Comparison of ENCODE assay signal across 8 mouse cellular contexts in genomic region chr13:4608961-4609409, GRCm38 (mm10). TPM values are rescaled to one million over a fixed set of nuclear protein-coding genes. Genes with fewer than 3 reads are reported as not detected.
DNase-seq lines count a peak whose midpoint lies in the region; ATAC-seq and TF ChIP-seq lines count a peak whose summit lies in the region.

TSS of gene Akr1e1 (minus strand) at chr13:4609174.

- H3K36me3 ChIP-seq in forebrain, embryonic 10.5 days (replicated peaks), result no peaks in the 10 kb centered on the region
- H3K36me3 ChIP-seq in heart, embryonic 15.5 days, result no peaks in the 10 kb centered on the region
- no peaks in the 10 kb centered on the region for H3K36me3 ChIP-seq in liver, embryonic 14.5 days (replicated peaks; ENCODE audit: control insufficient read depth, insufficient read depth, low read depth)
- no peaks in the 10 kb centered on the region for H3K36me3 ChIP-seq in neural tube, embryonic 11.5 days (ENCODE audit: control insufficient read depth, insufficient read depth, low read length)
- no peaks in the 10 kb centered on the region for H3K36me3 ChIP-seq in stomach, postnatal 0 days (ENCODE audit: control insufficient read depth, insufficient read depth, low read length)

- H3K9ac ChIP-seq in heart, embryonic 15.5 days, result peak within 1 kb of the TSS; percentile 73
- H3K9ac ChIP-seq in liver, embryonic 14.5 days (replicated peaks), result peak within 1 kb of the TSS; percentile 65
- H3K9ac ChIP-seq in neural tube, embryonic 11.5 days (ENCODE audit: low read length), result peak within 1 kb of the TSS; percentile 73
- H3K9ac ChIP-seq in stomach, postnatal 0 days (ENCODE audit: low read length), result peak within 1 kb of the TSS; percentile 67

- no peak for TF ChIP-seq CTCF in liver, embryonic 14.5 days (IDR thresholded peaks at IDR 0.05; ENCODE audit: low read depth)
- TF ChIP-seq CTCF in stomach, postnatal 0 days (IDR thresholded peaks at IDR 0.05; ENCODE audit: low read depth), result no peak

- peak within 1 kb of the TSS; percentile 66 for H3K4me2 ChIP-seq in heart, embryonic 15.5 days
- peak within 1 kb of the TSS; percentile 70 for H3K4me2 ChIP-seq in liver, embryonic 14.5 days (ENCODE audit: low read depth)
- H3K4me2 ChIP-seq in neural tube, embryonic 11.5 days (ENCODE audit: low read depth), result peak within 1 kb of the TSS; percentile 58
- H3K4me2 ChIP-seq in stomach, postnatal 0 days (replicated peaks; ENCODE audit: low read depth), result peak within 1 kb of the TSS; percentile 69

- no peaks in the 10 kb centered on the region for H3K9me3 ChIP-seq in forebrain, embryonic 10.5 days
- no peaks in the 10 kb centered on the region for H3K9me3 ChIP-seq in heart, embryonic 15.5 days (replicated peaks)
- no peaks in the 10 kb centered on the region for H3K9me3 ChIP-seq in liver, embryonic 14.5 days (ENCODE audit: control insufficient read depth, low read length)
- no peaks in the 10 kb centered on the region for H3K9me3 ChIP-seq in neural tube, embryonic 11.5 days (ENCODE audit: control insufficient read depth, low read length)
- H3K9me3 ChIP-seq in stomach, postnatal 0 days (ENCODE audit: control insufficient read depth, low read length), result no peaks in the 10 kb centered on the region

- no peaks in the 10 kb centered on the region for H3K27me3 ChIP-seq in forebrain, embryonic 10.5 days (ENCODE audit: poor library complexity, severe bottlenecking)
- H3K27me3 ChIP-seq in heart, embryonic 15.5 days, result no peaks in the 10 kb centered on the region
- H3K27me3 ChIP-seq in liver, embryonic 14.5 days (ENCODE audit: control insufficient read depth, insufficient read depth, low read length), result no peaks in the 10 kb centered on the region
- no peaks in the 10 kb centered on the region for H3K27me3 ChIP-seq in neural tube, embryonic 11.5 days (ENCODE audit: control insufficient read depth, insufficient read depth, low read length)
- no peaks in the 10 kb centered on the region for H3K27me3 ChIP-seq in stomach, postnatal 0 days (ENCODE audit: control insufficient read depth, insufficient read depth, low read length)

- no peaks in the 10 kb centered on the region for H3K4me1 ChIP-seq in forebrain, embryonic 10.5 days
- no peaks in the 10 kb centered on the region for H3K4me1 ChIP-seq in heart, embryonic 15.5 days (replicated peaks)
- H3K4me1 ChIP-seq in liver, embryonic 14.5 days (replicated peaks; ENCODE audit: control insufficient read depth in 2 of 2, insufficient read depth in 2 of 2, low read length in 1 of 2), result peaks cover 0 to 2% of the 10 kb centered on the region in 2 experiments; a peak in 1 of 4 replicates
- no peaks in the 10 kb centered on the region for H3K4me1 ChIP-seq in neural tube, embryonic 11.5 days (ENCODE audit: control insufficient read depth, insufficient read depth, low read length)
- H3K4me1 ChIP-seq in stomach, postnatal 0 days (replicated peaks; ENCODE audit: control insufficient read depth, insufficient read depth), result no peaks in the 10 kb centered on the region

- peak; percentile 99 for ATAC-seq in heart, embryonic 15.5 days (replicated peaks; ENCODE audit: insufficient number of reproducible peaks, insufficient read depth, low FRiP score, low read depth)
- peak; percentile 99 for ATAC-seq in liver, embryonic 14.5 days (ENCODE audit: insufficient read depth)
- ATAC-seq in neural tube, embryonic 11.5 days (ENCODE audit: insufficient read depth, low FRiP score, low TSS enrichment), result peak; percentile 100
- ATAC-seq in stomach, postnatal 0 days (ENCODE audit: low FRiP score, low TSS enrichment), result peak; percentile 100

- peak; percentile 10 to 35 for DNase-seq in CD8-positive naive resting alpha-beta T cell, adult 2 months (ENCODE audit: low read depth in 2 of 2, low spot score in 2 of 2)
- peak; percentile 61 for DNase-seq in c-Kit-positive CD71-negative TER-119-negative erythroid progenitor cells, embryonic 14.5 days (ENCODE audit: low read depth)
- peak; percentile 82 for DNase-seq in forebrain, embryonic 10.5 days (ENCODE audit: extremely low spot score, low spot score)
- DNase-seq in kidney, postnatal 25 days, result peak; percentile 91 to 96
- peak; percentile 78 to 80 (median 79) for DNase-seq in liver, embryonic 14.5 days (ENCODE audit: low read depth in 3 of 3, low spot score in 3 of 3)
- DNase-seq in neural tube, embryonic 11.5 days (ENCODE audit: low spot score), result peak; percentile 87
- peak; percentile 87 for DNase-seq in stomach, postnatal 0 days (ENCODE audit: low spot score)

- no peak for TF ChIP-seq EP300 in liver, embryonic 14.5 days (IDR thresholded peaks at IDR 0.05; ENCODE audit: low read depth)
- peak; percentile 59 for TF ChIP-seq EP300 in stomach, postnatal 0 days (optimal IDR thresholded peaks at IDR 0.05)

- WGBS in forebrain, embryonic 10.5 days, result 8% methylated on average over 10 of the region's 10 CpGs
- WGBS in heart, embryonic 15.5 days, result 5% methylated on average over 10 of the region's 10 CpGs
- 4% methylated on average over 10 of the region's 10 CpGs for WGBS in liver, embryonic 14.5 days (ENCODE audit: insufficient replicate concordance)
- WGBS in neural tube, embryonic 11.5 days, result 4% methylated on average over 10 of the region's 10 CpGs
- WGBS in stomach, postnatal 0 days, result 11% methylated on average over 10 of the region's 10 CpGs

- H3K27ac ChIP-seq in forebrain, embryonic 10.5 days, result peak within 1 kb of the TSS; percentile 85
- peak within 1 kb of the TSS; percentile 78 for H3K27ac ChIP-seq in heart, embryonic 15.5 days
- H3K27ac ChIP-seq in liver, embryonic 14.5 days, result no peak within 1 kb of the TSS
- H3K27ac ChIP-seq in neural tube, embryonic 11.5 days (ENCODE audit: low read depth, low read length), result no peak within 1 kb of the TSS
- peak within 1 kb of the TSS; percentile 70 for H3K27ac ChIP-seq in stomach, postnatal 0 days (replicated peaks)

- peak within 1 kb of the TSS; percentile 66 for H3K4me3 ChIP-seq in forebrain, embryonic 10.5 days
- peak within 1 kb of the TSS; percentile 75 for H3K4me3 ChIP-seq in heart, embryonic 15.5 days
- H3K4me3 ChIP-seq in liver, embryonic 14.5 days (ENCODE audit: insufficient read depth in 1 of 2, low read depth in 2 of 2, low read length in 2 of 2), result peak within 1 kb of the TSS; percentile 72 to 87
- H3K4me3 ChIP-seq in neural tube, embryonic 11.5 days (ENCODE audit: low read depth, low read length), result peak within 1 kb of the TSS; percentile 53
- peak within 1 kb of the TSS; percentile 58 for H3K4me3 ChIP-seq in stomach, postnatal 0 days (ENCODE audit: low read depth, low read length)

RNA-seq across cellular contexts. Expression of gene Akr1e1, which starts in this region (rescaled TPM):
- 54.6 and 59.1 TPM in 2 replicates for polyA plus RNA-seq in forebrain, embryonic 10.5 days (2016; fragmentation: Nextera tagmentation; extraction: Ambion mirVana)
- 37.7 and 38.5 TPM in 2 replicates for polyA plus RNA-seq in heart, embryonic 15.5 days (2015; fragmentation: Nextera tagmentation; extraction: Ambion mirVana)
- 4.3 and 7.9 TPM in 2 replicates for polyA plus RNA-seq in liver, embryonic 14.5 days (2012; rRNA removed)
- polyA plus RNA-seq in liver, embryonic 14.5 days (2014; fragmentation: Nextera tagmentation; extraction: Ambion mirVana), result 16.6 and 21.6 TPM in 2 replicates
- 49.9 and 51.1 TPM in 2 replicates for polyA plus RNA-seq in neural tube, embryonic 11.5 days (2014; fragmentation: Nextera tagmentation; extraction: Ambion mirVana)
- polyA plus RNA-seq in stomach, postnatal 0 days (2015; fragmentation: Nextera tagmentation; extraction: Ambion mirVana), result 26.8 and 28.3 TPM in 2 replicates

Comparison
In these comparisons a context has a peak if more than half of its experiments do, and no peak if none do; other contexts are left out.
1. DNase-seq: peak in every context shown above with its lines; median percentile 94 in kidney, postnatal 25 days; 87 in neural tube, embryonic 11.5 days; 87 in stomach, postnatal 0 days; 82 in forebrain, embryonic 10.5 days; 79 in liver, embryonic 14.5 days; 61 in c-Kit-positive CD71-negative TER-119-negative erythroid progenitor cells, embryonic 14.5 days; 22 in CD8-positive naive resting alpha-beta T cell, adult 2 months.
2. H3K27ac ChIP-seq: peak in forebrain, embryonic 10.5 days (single experiment), heart, embryonic 15.5 days (single experiment) and stomach, postnatal 0 days (single experiment); none in liver, embryonic 14.5 days (single experiment) and neural tube, embryonic 11.5 days (single experiment).
3. Peak in every context shown above with its lines, with median percentiles within 50 percentile points of each other: H3K4me3 ChIP-seq, ATAC-seq, H3K4me2 ChIP-seq and H3K9ac ChIP-seq.